Mouse (Mus musculus): ENCODE results near the gene Nfatc2. TPM values are rescaled to one million over a fixed set of nuclear protein-coding genes. Genes with fewer than 3 reads are reported as not detected.

Nfatc2 gene
- total RNA-seq, 2 experiments from 2014 or later = 19.7 to 20.1 TPM

GRCm38 (mm10) chr2:168595693-168596092 lies 5.8 kb downstream of the Nfatc2 start:
- DNase-seq (ENCODE audit: low spot score in 2 of 2) = no peak
- no peak overlapping the region for H3K27ac ChIP-seq
- no peak for TF ChIP-seq CTCF (conservative IDR thresholded peaks at IDR 0.05)
- no peak overlapping the region for H3K4me3 ChIP-seq

DNA sequence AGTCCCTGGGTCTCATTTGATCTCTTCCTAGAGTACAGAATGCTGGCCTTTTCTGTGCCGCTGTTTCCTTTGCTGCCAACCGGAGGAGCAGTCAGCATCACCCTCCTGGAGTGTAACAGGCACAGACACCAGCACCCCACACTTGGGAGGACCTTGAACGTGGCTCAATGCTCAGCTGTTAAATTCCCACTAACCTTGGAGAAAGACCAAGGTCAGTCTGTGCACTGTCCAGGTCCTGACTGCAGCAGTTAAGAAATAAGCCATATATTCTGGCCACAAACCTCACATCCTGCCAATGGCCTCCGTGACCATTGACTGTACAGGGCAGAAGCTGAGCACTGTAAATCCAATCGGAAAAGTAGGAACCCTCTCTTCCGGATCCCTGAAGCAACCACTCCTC lies 7.8 kb downstream of the Nfatc2 start:
- Histone ChIP-seq H3K4me3 (no peak overlapping the region), H3K27ac (no peak overlapping the region)
- TF ChIP-seq CTCF (conservative IDR thresholded peaks at IDR 0.05) = no peak
- no peak for DNase-seq (ENCODE audit: low spot score in 2 of 2)

DNA sequence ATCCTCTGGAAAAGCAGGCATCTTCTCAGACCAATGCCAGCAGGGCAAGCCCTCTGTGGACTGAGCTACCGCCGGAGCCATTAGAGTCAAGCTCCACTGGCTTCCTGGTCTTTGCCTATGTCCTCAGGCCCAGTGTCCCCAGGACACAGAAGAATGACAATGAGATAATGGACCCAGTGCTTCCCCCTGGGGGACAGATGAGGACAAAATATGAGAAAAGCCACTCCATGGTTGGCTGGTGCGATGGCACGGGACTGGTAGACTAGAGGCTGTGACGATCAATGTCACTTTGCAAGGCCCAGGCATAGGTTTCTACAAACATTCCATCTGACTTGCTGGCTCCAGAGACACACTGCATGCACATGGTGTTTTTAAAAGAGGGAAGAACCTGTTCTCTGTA lies 8.5 kb downstream of the Nfatc2 start:
- peak; percentile 52 for TF ChIP-seq CTCF (conservative IDR thresholded peaks at IDR 0.05)
- H3K4me3 ChIP-seq = no peak overlapping the region
- no peak for DNase-seq (ENCODE audit: low spot score in 2 of 2)
- no peak overlapping the region for H3K27ac ChIP-seq

DNA sequence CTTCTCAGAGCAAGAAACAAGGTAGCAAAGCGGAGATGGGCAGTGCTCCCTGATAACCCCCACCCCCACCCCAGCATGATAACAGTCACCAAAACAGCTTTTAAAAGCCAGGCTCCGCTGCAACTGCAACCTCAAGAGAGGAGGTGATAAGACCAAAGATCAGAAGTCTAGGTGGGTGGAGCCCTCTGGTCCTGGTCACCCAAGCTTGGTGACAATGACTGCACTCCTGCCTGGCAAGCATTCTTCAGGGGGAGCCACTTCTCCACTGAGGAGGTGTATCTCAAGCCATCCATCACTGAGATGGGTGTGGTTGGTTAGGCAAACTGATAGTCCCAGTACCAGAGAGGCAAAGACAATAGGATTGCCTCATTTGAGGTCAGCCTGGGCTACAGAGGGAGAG lies 10.4 kb downstream of the Nfatc2 start:
- H3K4me3 ChIP-seq = no peak overlapping the region
- no peak for TF ChIP-seq CTCF (conservative IDR thresholded peaks at IDR 0.05)
- no peak overlapping the region for H3K27ac ChIP-seq
- DNase-seq (ENCODE audit: low spot score in 2 of 2) = no peak

DNA sequence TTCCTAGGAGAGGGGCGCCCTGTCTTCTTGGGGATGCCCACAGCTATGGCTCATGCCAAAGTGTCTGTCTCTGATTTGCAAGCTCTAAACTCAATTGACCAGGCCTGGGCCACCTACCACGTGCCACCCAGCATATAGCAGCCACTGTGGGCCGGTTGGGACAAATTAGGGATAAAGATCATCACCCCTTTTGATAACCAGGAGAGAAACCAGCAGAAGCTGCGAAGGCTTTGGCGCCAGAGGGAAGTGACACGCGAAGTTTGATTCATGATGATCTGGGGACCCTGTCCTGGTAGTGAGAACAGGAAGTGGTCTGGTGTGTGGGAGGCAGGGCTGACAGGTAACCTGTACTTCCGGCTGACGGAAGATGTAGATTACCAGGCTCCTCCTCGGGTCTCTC lies 10.9 kb downstream of the Nfatc2 start:
- no peak for DNase-seq (ENCODE audit: low spot score in 2 of 2)
- Histone ChIP-seq H3K4me3 (no peak overlapping the region), H3K27ac (no peak overlapping the region)
- no peak for TF ChIP-seq CTCF (conservative IDR thresholded peaks at IDR 0.05)

- Histone ChIP-seq H3K4me3 (peak overlapping the region; percentile 31), H3K27ac (peak overlapping the region; percentile 25; the same call in 1 of the 2 replicates)
- DNase-seq (ENCODE audit: low spot score in 2 of 2) = no peak
- TF ChIP-seq CTCF (conservative IDR thresholded peaks at IDR 0.05) = no peak
Observed at GRCm38 (mm10) chr2:168590168-168590551, 11.3 kb downstream of the Nfatc2 start.

DNA sequence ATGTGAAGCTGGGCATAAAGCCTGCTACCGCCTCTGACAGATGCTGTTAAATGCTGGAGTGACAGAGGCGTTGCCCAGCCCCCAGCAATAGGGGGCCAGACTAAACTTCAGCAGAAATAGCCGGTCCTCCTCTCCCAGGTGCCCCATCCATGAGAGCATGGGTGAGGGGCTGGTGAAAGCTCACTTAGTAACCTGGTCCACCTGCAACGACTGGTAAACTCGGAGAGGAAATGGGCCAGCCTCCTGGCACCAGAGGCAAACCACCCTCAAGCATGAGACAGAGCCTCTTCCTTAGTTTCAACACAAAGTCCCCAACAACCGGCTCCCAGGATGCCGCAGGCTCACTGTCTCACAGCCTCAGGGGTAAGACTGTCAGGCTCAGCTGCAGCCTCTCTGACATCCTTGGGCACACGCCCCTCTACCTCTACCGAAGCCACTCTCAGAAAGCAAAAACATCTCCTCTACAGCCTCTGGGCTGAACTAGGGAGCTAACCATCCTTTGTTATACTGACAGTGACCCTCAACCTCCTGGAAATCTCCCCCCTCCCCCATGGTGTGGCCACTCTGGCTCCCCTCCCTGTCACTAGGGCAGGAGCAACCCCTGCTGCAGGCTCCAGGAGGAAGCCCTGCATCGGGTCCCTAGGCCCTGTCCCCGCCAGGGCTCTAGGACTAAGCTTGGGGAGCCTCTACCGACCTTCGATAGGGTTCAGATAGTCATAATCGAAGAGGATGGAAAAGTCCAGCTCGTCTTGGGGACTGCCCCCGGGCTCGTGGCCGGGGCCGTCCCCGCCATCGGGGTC lies 11.9 kb downstream of the Nfatc2 start:
- peak overlapping the region; percentile 25; the same call in 1 of the 2 replicates for H3K27ac ChIP-seq
- TF ChIP-seq CTCF (conservative IDR thresholded peaks at IDR 0.05) = no peak

DNA sequence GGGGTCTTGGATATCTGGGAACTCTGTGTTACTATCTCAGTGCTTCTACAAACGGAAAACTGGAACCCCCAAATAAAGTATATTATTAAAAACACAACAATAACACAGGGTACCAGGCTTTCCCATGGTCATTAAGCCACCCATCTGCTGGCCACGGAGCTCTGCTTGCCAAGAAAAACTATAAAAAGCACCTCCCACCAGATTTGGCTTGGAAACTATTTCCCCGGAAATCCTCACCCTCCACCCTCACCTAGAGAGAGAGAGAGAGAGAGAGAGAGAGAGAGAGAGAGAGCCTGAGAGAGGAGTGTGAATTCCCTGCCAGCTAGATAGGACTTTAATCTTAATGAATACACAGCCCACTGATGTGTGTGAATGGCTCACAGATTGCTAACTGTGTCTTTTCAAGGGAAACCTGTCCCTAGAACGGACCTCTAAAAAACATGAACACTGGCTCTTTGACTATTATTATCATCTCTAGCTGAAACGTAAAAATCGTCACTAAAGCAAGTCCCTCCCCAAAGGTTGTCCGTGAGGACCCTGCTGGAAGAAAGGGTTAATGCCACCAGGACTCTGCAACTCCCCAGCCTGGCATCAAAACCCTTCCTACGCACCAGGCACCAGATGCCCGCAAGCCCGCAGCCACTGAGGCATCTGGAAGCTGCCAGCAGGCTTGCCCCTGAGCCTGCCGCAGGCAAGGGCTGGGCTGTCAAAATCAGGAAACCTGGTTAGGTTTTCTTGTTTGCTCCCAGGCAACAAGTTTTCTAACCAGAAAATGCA lies 12.7 kb downstream of the Nfatc2 start:
- no peak for DNase-seq (ENCODE audit: low spot score in 2 of 2)
- peak overlapping the region; percentile 25; the same call in 1 of the 2 replicates for H3K27ac ChIP-seq
- H3K4me3 ChIP-seq = peak overlapping the region; percentile 31
- 0 out of 2 replicates have a peak, but pooled peaks have one; percentile 12 for TF ChIP-seq CTCF (conservative IDR thresholded peaks at IDR 0.05)

More for the DNA sequence above, 11.9 kb downstream of the Nfatc2 start:
- peak overlapping the region; percentile 31 for H3K4me3 ChIP-seq
- no peak for DNase-seq (ENCODE audit: low spot score in 2 of 2)

DNA sequence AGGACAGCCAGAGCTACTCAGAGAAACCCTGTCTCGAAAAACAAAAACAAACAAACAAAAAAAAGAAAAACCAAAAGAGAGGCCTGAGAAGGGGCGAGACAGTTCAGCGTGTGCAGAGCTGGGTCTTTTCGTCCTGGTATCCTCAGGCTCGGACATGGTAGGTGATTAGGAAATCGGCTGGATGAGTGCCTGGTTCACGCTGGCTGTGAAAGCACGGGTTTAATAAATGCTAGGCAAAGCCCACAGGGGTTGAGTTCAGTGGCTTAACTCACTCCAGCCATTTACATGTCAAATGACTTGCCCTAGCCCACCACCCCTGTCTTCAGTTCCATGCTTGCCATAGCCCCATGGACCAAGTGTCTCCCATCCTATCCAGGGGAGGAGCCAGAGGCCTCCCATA lies 14.3 kb downstream of the Nfatc2 start:
- no peak overlapping the region for H3K27ac ChIP-seq
- no peak for TF ChIP-seq CTCF (conservative IDR thresholded peaks at IDR 0.05)
- no peak for DNase-seq (ENCODE audit: low spot score in 2 of 2)
- H3K4me3 ChIP-seq = no peak overlapping the region

DNA sequence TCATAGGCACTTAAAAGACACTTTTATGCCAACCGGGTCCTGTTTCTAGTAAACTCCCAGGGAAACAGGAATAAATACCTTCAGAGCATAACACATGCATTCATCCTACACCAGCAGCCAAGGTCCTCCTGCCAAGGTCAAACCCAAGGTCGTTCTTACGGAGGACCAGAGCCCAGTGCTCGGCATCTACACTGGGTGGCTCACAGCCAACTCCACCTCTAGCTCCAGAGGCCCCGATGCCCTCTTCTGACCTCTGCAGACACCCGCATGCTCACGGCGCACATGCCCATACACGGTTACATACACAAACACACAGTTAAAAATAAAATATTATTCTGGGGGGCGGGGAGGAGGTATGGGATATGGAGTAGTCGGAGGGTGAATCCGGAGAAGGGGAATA lies 14.9 kb downstream of the Nfatc2 start:
- DNase-seq (ENCODE audit: low spot score in 2 of 2) = no peak
- Histone ChIP-seq H3K4me3 (no peak overlapping the region), H3K27ac (no peak overlapping the region)
- TF ChIP-seq CTCF (conservative IDR thresholded peaks at IDR 0.05) = no peak

- no peak for TF ChIP-seq CTCF (conservative IDR thresholded peaks at IDR 0.05)
- no peak for DNase-seq (ENCODE audit: low spot score in 2 of 2)
- no peak overlapping the region for H3K4me3 ChIP-seq
- H3K27ac ChIP-seq = no peak overlapping the region
Observed at GRCm38 (mm10) chr2:168584857-168585256, 16.6 kb downstream of the Nfatc2 start.

DNA sequence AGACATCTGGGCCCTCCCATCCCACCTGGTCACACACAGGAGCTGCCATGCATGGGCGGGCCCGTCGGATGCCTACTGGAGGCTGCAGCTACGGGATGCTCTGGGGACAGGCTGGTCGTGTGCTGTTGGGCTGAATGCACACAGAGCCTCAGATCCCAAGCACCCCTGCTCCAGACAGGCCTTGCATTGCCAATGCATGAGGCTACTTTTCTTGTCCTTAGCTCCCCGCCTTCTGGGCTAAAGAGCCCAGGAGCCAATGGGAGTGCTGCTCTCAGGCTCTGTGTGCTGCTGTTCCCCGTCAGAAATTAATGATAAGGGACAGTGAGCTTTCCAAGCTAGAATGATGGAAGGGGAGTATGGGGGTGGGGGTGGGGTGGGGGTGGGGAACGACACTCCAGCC lies 17.0 kb downstream of the Nfatc2 start:
- Histone ChIP-seq H3K4me3 (no peak overlapping the region), H3K27ac (no peak overlapping the region)
- TF ChIP-seq CTCF (conservative IDR thresholded peaks at IDR 0.05) = no peak
- DNase-seq (ENCODE audit: low spot score in 2 of 2) = no peak

DNA sequence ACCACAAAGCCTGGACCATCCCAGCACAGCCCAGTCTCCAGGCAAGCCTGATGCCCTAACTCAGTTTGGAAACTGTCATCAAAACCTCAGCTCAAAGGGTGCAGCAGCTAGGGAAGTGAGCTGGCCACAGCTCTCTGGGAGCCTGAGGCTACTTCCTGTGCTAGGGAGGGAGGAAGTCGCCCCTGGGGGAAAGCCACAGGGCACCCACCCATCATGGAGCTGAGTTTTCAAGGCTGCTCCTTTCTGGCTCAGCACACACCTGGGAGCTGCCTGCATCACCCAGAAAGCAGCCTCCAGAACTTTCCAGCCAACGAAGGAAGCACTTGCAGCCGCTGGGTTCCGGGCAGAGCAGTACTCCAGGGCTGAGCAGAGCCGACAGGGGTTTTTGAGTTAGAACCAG lies 18.4 kb downstream of the Nfatc2 start:
- Histone ChIP-seq H3K27ac (no peak overlapping the region), H3K4me3 (no peak overlapping the region)
- no peak for DNase-seq (ENCODE audit: low spot score in 2 of 2)
- TF ChIP-seq CTCF (conservative IDR thresholded peaks at IDR 0.05) = no peak
